Mouse (Mus musculus) spleen, adult 2 months (tissue): ENCODE results near the gene Atp1b3.

Experiments used
- CTCF ChIP-seq: fragments of 200-500 bp; IDR thresholded peaks from 2 replicates; pipeline ENCODE4 v1.5.1; 2011; ENCODE audit warnings: mild to moderate bottlenecking, inconsistent platforms; ENCODE audit not compliant: insufficient read depth, insufficient read length, insufficient replicate concordance; ENCODE audit errors: extremely low read depth
- POLR2A ChIP-seq: fragments of 200-500 bp; IDR thresholded peaks from 2 replicates; pipeline ENCODE4 v1.6.1; 2011; ENCODE audit warnings: low read depth, low read length, inconsistent platforms

DNA sequence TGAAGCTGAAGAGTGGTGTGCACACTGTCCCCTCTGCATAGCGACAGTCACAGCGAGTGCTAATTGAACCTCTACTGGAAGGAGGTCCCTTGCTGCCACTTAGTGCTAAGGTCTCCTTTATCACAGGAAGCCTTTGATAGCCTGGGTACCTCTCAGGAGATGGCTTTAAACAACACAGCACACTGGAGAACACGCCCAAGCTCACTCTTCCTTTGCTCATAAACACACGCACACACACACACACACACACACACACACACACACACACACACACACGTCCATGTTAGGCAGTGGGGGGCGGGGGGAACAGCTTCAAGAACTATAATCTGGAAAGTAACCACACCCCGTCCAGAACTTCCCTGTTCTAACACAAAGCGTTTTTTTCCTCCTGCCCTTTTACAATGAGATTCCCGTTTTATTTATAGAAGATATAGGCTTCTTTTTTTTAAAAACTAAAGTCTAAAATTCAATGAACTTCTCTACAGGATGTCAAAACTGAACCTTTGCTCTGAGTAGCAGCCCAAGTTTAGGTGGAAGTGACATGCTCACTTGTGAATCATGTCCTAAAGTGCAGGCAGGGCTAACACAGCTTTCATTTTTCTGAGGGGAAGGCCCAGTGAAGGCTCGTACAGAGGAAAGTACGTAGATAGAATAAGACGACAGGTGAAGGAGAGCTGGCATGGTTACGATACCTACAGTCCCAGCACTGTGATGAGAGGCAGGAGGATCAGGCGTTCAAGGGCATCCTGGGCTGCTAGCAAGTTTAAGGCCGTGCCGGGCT lies 30.9 kb upstream of the Atp1b3 start:
- TF ChIP-seq CTCF (no peak), POLR2A (peak; percentile 58)
